Mouse (Mus musculus): ENCODE data around the gene C9. TPM values are rescaled to one million over a fixed set of nuclear protein-coding genes. Genes with fewer than 3 reads are reported as not detected.

Gene C9
- polyA plus RNA-seq, 1 experiment from 2014 or later: not detected

DNA sequence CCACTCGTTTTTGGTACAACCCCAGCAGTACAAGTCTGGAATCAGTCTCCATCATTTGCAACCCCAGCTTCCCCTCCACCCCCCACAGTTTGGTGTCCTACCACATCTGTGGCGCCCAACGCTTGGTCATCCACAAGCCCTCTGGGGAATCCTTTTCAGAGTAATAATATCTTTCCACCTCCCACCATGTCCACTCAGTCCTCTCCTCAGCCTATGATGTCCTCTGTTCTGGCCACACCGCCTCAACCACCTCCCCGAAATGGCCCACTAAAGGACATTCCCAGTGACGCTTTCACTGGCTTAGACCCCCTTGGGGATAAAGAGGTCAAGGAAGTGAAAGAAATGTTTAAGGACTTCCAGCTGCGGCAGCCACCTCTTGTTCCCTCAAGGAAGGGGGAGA, 9.8 kb upstream of the C9 start:
- WGBS: 93% methylated on average over 7 of the region's 7 CpGs
- Histone ChIP-seq H3K9ac (no peak overlapping the region), H3K9me3 (no peaks in the 10 kb centered on the region), H3K4me1 (replicated peaks) (no peaks in the 10 kb centered on the region), H3K4me3 (no peak overlapping the region), H3K27me3 (no peaks in the 10 kb centered on the region), H3K27ac (replicated peaks) (no peak overlapping the region), H3K36me3 (peaks cover 6% of the 10 kb centered on the region; the same call in 1 of the 2 replicates), H3K4me2 (no peak overlapping the region)
- ATAC-seq (ENCODE audit: low read depth): no peak

DNA sequence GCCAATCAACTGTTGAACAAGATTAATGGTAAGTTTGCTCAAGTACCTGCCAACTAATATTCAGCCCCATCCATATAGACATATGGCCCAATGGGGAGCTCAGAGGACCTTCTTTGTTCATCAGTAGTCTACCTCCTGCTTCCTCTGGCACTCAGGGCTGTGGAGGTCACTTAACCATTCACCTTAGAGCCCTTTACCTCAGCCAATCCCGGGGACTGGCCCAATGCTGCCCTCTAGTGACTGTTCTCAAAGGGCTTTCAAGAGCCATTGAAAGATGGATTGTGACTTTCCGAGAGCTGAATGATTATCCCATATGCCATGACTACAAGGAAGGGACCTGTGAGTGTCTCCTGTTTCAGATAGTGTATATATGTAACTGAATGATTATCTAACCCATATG, 9.4 kb upstream of the C9 start:
- Histone ChIP-seq H3K9ac (no peak overlapping the region), H3K4me3 (no peak overlapping the region), H3K36me3 (peaks cover 6% of the 10 kb centered on the region; the same call in 1 of the 2 replicates), H3K9me3 (no peaks in the 10 kb centered on the region), H3K27me3 (no peaks in the 10 kb centered on the region), H3K4me2 (no peak overlapping the region), H3K4me1 (replicated peaks) (no peaks in the 10 kb centered on the region), H3K27ac (replicated peaks) (no peak overlapping the region)
- no peak for ATAC-seq (ENCODE audit: low read depth)
- 62% methylated on average over 2 of the region's 2 CpGs for WGBS

DNA sequence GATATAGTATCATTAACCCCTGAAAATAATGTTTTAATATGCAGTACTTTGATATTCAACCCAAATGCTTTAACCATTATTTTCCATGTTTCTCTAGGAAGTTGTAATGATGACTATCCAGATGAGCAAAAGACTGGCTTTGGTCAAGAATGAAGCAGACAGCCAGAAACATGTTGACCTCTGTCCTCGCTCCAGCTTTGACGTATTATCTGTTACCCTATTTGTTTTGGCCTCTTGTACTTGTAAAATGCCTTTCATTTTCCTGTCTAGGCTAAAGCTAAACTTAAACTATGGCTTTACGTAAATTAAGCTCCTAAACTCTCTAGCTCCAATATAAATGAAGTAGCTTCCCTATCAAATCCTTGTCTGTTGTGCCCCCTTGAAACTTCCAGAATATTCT, 6.4 kb upstream of the C9 start:
- Histone ChIP-seq H3K4me2 (no peak overlapping the region), H3K27ac (replicated peaks) (no peak overlapping the region), H3K27me3 (no peaks in the 10 kb centered on the region), H3K4me1 (replicated peaks) (no peaks in the 10 kb centered on the region), H3K36me3 (peaks cover 6% of the 10 kb centered on the region; the same call in 1 of the 2 replicates), H3K9ac (no peak overlapping the region), H3K4me3 (no peak overlapping the region), H3K9me3 (no peaks in the 10 kb centered on the region)
- ATAC-seq (ENCODE audit: low read depth): no peak
- WGBS: 90% methylated on average over 3 of the region's 3 CpGs

DNA sequence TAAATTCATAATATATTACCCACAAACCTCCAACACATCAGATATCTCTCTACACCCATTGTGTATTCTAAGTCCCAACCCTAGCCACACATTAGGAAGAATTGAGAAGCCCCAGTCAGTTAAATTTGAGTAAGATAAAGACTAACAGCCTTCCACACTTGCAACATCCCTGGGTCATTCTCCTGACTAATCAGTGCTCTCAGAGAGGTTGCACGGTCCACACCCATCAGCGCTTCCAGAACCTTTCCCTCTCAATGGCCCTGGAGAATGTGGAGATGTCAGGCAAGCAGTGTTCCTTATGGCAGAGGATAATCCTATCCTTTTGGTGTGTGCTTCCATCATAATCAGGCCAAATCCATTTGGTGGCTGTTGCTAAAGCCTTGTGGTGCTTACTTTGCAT, 675 bp upstream of the C9 start:
- 87% methylated on average over 2 of the region's 2 CpGs for WGBS
- no peaks in the 10 kb centered on the region for H3K36me3 ChIP-seq
- H3K9ac ChIP-seq: no peak overlapping the region
- H3K27me3 ChIP-seq: no peaks in the 10 kb centered on the region
- H3K4me1 ChIP-seq (replicated peaks): no peaks in the 10 kb centered on the region; the same call in 1 of the 2 replicates
- H3K4me3 ChIP-seq: no peak overlapping the region
- H3K27ac ChIP-seq (replicated peaks): no peak overlapping the region
- H3K9me3 ChIP-seq: no peaks in the 10 kb centered on the region
- H3K4me2 ChIP-seq: no peak overlapping the region
- ATAC-seq (ENCODE audit: low read depth): no peak

DNA sequence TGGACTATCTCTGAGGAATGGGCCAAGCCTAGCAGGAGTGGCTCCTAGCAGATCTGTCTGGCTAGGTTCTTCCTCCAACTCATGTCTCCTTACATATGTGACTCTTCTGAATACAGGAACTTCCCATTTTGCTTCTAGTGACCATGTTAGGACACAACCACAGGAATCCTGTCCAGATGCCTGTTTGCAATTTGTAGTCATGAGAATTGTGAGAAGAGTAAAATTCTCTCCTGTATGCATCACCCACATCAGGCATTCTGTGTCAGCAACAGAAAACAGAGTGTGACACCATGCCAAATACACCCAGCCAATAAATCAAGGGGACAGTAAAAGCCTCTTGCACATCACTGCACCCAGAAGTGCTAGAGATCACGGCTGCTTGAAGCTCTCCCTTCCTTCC, 1.1 kb downstream of the C9 start:
- no peak overlapping the region for H3K4me2 ChIP-seq
- H3K27ac ChIP-seq (replicated peaks): no peak overlapping the region
- no peaks in the 10 kb centered on the region for H3K9me3 ChIP-seq
- no peaks in the 10 kb centered on the region; the same call in 1 of the 2 replicates for H3K4me1 ChIP-seq (replicated peaks)
- H3K4me3 ChIP-seq: no peak overlapping the region
- WGBS: 49% methylated on average over 1 of the region's 1 CpGs
- H3K36me3 ChIP-seq: no peaks in the 10 kb centered on the region
- ATAC-seq (ENCODE audit: low read depth): no peak
- no peak overlapping the region for H3K9ac ChIP-seq
- no peaks in the 10 kb centered on the region for H3K27me3 ChIP-seq

DNA sequence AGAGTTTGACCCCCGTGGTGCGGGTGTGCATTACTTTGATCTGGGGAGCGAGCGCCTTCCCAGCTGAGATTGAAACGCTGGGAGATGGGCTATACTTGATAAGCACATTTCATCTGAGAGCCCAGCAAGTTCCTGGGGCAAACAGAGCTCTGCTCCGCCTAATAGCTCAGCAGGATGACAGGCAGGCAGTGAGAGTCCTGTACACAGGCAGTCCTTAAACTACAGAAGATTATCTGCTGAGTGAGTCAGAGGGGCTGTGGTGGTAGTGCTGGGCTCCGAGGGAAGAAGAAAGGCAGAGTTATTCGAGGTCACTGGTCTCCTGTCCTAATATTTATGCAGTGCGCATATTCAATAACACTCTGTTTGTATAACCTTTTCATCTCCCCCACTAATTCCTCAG, 3.8 kb downstream of the C9 start:
- no peak overlapping the region for H3K4me2 ChIP-seq
- no peak for ATAC-seq (ENCODE audit: low read depth)

DNA sequence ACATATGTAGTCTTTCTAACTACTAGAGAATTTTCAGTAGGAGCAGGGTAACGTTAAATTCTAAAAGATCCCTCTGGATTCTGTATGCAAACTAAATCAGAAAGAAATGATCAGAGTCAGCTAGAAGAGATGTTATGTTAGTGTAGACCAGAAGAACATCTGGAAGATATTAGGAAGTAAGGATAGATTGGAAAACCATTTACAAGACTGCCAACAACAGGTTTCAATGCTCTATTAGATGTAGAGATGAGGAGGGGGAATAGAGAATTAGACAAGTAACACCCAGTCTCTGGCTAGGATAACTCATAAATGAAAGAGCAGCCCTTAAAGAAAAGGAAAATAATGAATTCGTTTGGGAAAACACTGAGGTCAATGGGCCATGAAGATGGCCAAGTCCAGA, 9.3 kb downstream of the C9 start:
- H3K36me3 ChIP-seq: no peaks in the 10 kb centered on the region
- ATAC-seq (ENCODE audit: low read depth): no peak
- 73% methylated on average over 2 of the region's 2 CpGs for WGBS
- H3K27me3 ChIP-seq: no peaks in the 10 kb centered on the region
- no peak overlapping the region for H3K4me3 ChIP-seq
- no peaks in the 10 kb centered on the region for H3K9me3 ChIP-seq
- no peak overlapping the region for H3K9ac ChIP-seq
- no peak overlapping the region for H3K27ac ChIP-seq (replicated peaks)
- H3K4me2 ChIP-seq: no peak overlapping the region
- no peaks in the 10 kb centered on the region for H3K4me1 ChIP-seq (replicated peaks)

More for the DNA sequence above, 3.8 kb downstream of the C9 start:
- Histone ChIP-seq H3K9ac (no peak overlapping the region), H3K4me1 (replicated peaks) (no peaks in the 10 kb centered on the region; the same call in 1 of the 2 replicates), H3K4me3 (no peak overlapping the region), H3K9me3 (no peaks in the 10 kb centered on the region), H3K27ac (replicated peaks) (no peak overlapping the region), H3K27me3 (no peaks in the 10 kb centered on the region), H3K36me3 (no peaks in the 10 kb centered on the region)
- 56% methylated on average over 9 of the region's 9 CpGs for WGBS

DNA sequence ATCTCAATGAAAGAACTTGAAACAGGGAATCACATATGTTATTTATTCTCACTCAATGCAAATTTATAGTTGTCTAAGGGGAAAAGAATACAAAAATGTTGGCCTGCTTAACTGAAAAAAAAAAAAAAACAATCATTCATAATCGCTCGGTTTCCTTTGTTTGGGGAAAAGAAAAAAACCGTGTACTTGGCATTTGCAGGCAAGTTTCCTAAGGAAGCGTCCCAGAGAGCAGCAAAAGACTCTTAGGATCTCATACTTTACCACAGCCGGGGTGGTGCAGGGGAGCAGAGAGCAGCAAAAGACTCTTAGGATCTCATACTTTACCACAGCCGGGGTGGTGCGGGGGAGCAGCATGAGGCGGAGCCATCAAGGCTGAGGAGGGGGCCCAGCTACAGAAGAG, 16.3 kb downstream of the C9 start:
- Histone ChIP-seq H3K27me3 (no peaks in the 10 kb centered on the region), H3K9me3 (no peaks in the 10 kb centered on the region), H3K27ac (replicated peaks) (no peak overlapping the region), H3K4me3 (no peak overlapping the region), H3K4me2 (no peak overlapping the region), H3K4me1 (replicated peaks) (no peaks in the 10 kb centered on the region), H3K9ac (no peak overlapping the region), H3K36me3 (no peaks in the 10 kb centered on the region)
- ATAC-seq (ENCODE audit: low read depth): no peak
- WGBS: 80% methylated on average over 8 of the region's 8 CpGs

DNA sequence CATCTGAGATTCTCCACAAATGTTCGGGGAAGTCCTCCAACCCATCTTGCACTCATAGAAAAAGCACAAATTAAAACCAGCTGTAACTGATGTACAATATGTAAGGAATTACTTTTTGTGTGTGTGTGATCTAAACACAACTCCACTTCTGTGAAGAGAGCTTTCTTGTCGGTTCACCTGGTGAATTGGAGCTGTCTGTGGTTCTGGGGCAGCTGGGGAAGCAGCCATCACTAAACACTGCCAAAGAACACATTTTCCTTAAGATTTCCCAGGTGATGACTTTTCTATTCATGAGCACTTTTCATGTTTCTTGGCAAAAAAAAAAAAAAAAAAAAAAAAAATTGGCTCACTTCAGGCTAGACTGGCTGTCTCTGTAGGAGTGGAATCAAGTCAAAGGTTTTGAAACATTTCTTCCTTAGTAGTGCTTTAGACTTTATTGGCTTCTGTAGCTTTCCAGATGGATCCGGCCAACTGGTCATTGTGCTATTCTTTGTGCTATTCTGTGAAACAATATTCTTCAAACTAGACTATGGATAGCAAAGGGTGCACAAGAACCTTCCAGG, 18.3 kb downstream of the C9 start:
- no peak overlapping the region for H3K4me2 ChIP-seq
- H3K27me3 ChIP-seq: no peaks in the 10 kb centered on the region
- H3K9ac ChIP-seq: no peak overlapping the region
- no peaks in the 10 kb centered on the region for H3K9me3 ChIP-seq
- 91% methylated on average over 3 of the region's 3 CpGs for WGBS
- no peak for ATAC-seq (ENCODE audit: low read depth)
- no peak overlapping the region for H3K27ac ChIP-seq (replicated peaks)
- no peak overlapping the region for H3K4me3 ChIP-seq
- no peaks in the 10 kb centered on the region for H3K4me1 ChIP-seq (replicated peaks)
- H3K36me3 ChIP-seq: no peaks in the 10 kb centered on the region

DNA sequence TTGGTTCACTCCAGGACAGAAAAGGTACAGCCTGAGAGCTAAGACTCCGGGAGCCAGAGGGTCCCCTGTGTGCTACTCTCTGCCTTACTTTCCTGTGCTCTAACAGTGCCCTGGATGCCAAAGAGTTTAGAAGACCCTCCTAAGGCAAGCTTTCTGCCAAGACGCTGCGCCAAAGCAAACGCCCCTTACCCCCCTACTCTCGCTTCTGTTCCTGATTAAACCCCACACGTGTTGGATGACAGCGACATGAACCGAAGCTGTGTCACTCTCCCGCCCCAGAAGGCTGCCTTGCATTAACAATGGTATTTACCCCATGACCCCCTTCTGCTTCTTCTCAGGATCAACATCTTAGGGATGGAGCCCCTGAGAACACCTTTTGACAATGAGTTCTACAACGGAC, 21.9 kb downstream of the C9 start:
- no peaks in the 10 kb centered on the region for H3K9me3 ChIP-seq
- no peak overlapping the region for H3K4me3 ChIP-seq
- no peaks in the 10 kb centered on the region for H3K27me3 ChIP-seq
- H3K36me3 ChIP-seq: no peaks in the 10 kb centered on the region
- no peak overlapping the region for H3K4me2 ChIP-seq
- ATAC-seq (ENCODE audit: low read depth): no peak
- WGBS: 84% methylated on average over 10 of the region's 10 CpGs
- no peak overlapping the region for H3K9ac ChIP-seq
- H3K27ac ChIP-seq (replicated peaks): no peak overlapping the region
- H3K4me1 ChIP-seq (replicated peaks): no peaks in the 10 kb centered on the region

DNA sequence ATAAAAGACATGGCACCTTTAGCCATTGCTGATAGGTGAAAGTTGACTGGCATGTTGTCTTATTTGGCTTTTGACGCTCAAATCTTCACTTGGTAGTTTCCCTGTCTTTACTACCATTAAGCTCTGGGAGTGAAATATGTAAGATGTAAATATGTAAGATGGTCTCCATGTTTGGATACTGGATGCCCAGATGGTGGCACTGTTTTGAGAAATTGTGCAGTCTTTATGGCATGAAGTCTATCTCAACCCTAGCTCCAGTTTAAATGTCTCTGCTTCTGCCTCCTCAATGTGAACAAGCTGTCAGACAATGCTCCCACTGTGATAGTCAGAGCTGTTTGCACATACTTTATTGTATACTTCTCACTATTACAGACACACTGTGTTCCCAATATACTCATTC, 23.7 kb downstream of the C9 start:
- H3K27me3 ChIP-seq: no peaks in the 10 kb centered on the region
- no peak for ATAC-seq (ENCODE audit: low read depth)
- H3K9ac ChIP-seq: no peak overlapping the region
- H3K9me3 ChIP-seq: no peaks in the 10 kb centered on the region
- H3K4me3 ChIP-seq: no peak overlapping the region
- H3K36me3 ChIP-seq: no peaks in the 10 kb centered on the region
- 93% methylated on average over 1 of the region's 1 CpGs for WGBS
- no peak overlapping the region for H3K27ac ChIP-seq (replicated peaks)
- H3K4me2 ChIP-seq: no peak overlapping the region
- no peaks in the 10 kb centered on the region for H3K4me1 ChIP-seq (replicated peaks)

DNA sequence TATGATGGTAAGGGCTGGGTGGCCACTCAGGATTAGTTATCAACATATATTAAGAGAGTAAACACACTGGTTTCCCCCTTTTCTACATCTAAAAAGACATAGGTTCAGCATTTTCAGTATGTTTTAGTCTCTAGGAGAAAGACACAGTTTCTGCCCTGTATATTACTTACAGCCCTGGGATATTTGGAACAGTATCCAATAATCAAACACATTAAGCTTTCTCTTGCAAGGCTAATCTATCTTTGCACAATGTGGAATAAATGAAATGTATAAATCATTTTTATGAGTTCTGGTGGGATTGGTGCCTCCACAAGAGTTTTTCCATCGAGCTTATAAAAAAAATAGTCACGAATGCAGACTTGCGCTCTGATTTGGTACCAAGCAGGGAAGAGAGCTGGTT, 24.3 kb downstream of the C9 start:
- Histone ChIP-seq H3K4me3 (no peak overlapping the region), H3K4me1 (replicated peaks) (no peaks in the 10 kb centered on the region), H3K27me3 (no peaks in the 10 kb centered on the region), H3K9ac (no peak overlapping the region), H3K27ac (replicated peaks) (no peak overlapping the region), H3K9me3 (no peaks in the 10 kb centered on the region), H3K4me2 (no peak overlapping the region), H3K36me3 (no peaks in the 10 kb centered on the region)
- 0 out of 2 replicates have a peak, but pooled peaks have one; percentile 65 for ATAC-seq (ENCODE audit: low read depth)
- WGBS: 86% methylated on average over 3 of the region's 3 CpGs

DNA sequence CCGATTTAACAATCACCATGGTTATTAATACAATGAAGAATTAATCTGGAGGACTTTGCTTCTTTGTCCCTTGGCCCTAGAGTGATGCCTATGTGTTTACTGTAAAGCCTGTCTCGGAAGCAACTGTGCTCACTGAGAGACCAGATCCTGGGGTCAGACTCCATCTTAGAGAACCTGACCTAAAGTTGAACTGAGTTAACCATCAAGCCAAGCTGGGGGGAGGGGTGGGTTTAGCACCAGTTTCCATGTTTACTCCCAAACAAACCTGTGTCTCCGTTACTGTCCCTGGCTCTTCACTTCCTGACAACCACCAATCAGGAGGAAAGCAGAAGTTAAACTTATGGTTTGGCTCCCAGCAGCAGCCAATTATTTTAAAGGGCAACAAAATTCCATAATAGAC, 38.4 kb downstream of the C9 start:
- H3K4me1 ChIP-seq (replicated peaks): no peaks in the 10 kb centered on the region
- WGBS: 85% methylated on average over 3 of the region's 3 CpGs
- H3K4me3 ChIP-seq: no peak overlapping the region
- no peak for ATAC-seq (ENCODE audit: low read depth)
- no peaks in the 10 kb centered on the region for H3K36me3 ChIP-seq
- H3K27me3 ChIP-seq: no peaks in the 10 kb centered on the region
- no peak overlapping the region for H3K9ac ChIP-seq
- no peaks in the 10 kb centered on the region for H3K9me3 ChIP-seq
- H3K4me2 ChIP-seq: no peak overlapping the region
- no peak overlapping the region for H3K27ac ChIP-seq (replicated peaks)

Data from neural tube, embryonic 13.5 days (tissue).